28 mouse cellular contexts compared by ENCODE assay signal in the genomic region with DNA sequence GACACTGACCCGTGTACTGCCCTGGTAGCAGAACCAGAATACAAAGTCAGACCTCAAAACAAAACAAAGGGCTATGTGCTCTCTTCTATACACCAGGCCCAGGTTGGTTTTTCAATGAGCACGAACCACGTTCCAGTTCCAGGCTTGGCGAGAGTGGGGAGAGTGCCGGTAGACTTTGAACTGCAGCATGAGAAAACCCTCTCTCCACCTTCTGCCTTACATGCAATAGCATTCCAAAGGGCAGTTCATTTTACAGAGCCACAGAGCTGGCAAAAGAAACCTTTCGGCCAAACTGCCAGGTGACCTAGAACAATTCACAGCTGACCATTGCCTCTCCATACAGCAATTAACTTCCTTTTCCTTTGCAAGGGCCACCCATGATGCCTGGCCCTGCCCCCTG.
DNase-seq lines count a peak whose midpoint lies in the region; ATAC-seq and TF ChIP-seq lines count a peak whose summit lies in the region.
"Had no signal": no experiment of that assay in that cellular context is flagged by ENCODE, and none has a peak within 500 bp of the region (broad histone marks: within the 10 kb centered on the region; RNA-seq: fewer than 3 reads in every experiment).

No protein-coding gene starts in this region.

- no peak overlapping the region for H3K9ac ChIP-seq in embryonic facial prominence, embryonic 12.5 days
- H3K9ac ChIP-seq in kidney, embryonic 16.5 days (replicated peaks; ENCODE audit: low read length): no peak overlapping the region
- H3K9ac ChIP-seq in liver, adult 2 months (ENCODE audit: low read depth, low read length): no peak overlapping the region
- no peak overlapping the region for H3K9ac ChIP-seq in liver, embryonic 11.5 days (ENCODE audit: low read depth, low read length)
- H3K9ac ChIP-seq: heart, embryonic 12.5 days; midbrain, embryonic 12.5 days; neural tube, embryonic 13.5 days had no signal

- H3K36me3 ChIP-seq in embryonic facial prominence, embryonic 12.5 days: no peaks in the 10 kb centered on the region
- H3K36me3 ChIP-seq in embryonic facial prominence, embryonic 10.5 days (replicated peaks): no peaks in the 10 kb centered on the region
- no peaks in the 10 kb centered on the region for H3K36me3 ChIP-seq in kidney, embryonic 16.5 days (ENCODE audit: insufficient read depth, low read length)
- H3K36me3 ChIP-seq in liver, adult 2 months (ENCODE audit: control insufficient read depth, insufficient read depth, low read length): no peaks in the 10 kb centered on the region
- H3K36me3 ChIP-seq in liver, embryonic 11.5 days (ENCODE audit: control insufficient read depth, insufficient read depth, low read length): no peaks in the 10 kb centered on the region
- H3K36me3 ChIP-seq: heart, embryonic 12.5 days; midbrain, embryonic 12.5 days; neural tube, embryonic 13.5 days had no signal

- H3K4me1 ChIP-seq in embryonic facial prominence, embryonic 12.5 days: peaks cover 12% of the 10 kb centered on the region; the same call in 1 of the 2 replicates
- peaks cover 16% of the 10 kb centered on the region for H3K4me1 ChIP-seq in embryonic facial prominence, embryonic 10.5 days
- H3K4me1 ChIP-seq in kidney, embryonic 16.5 days (ENCODE audit: insufficient read depth, low read length): peaks cover 10% of the 10 kb centered on the region; the same call in 1 of the 2 replicates
- H3K4me1 ChIP-seq in liver, adult 2 months (ENCODE audit: control insufficient read depth, insufficient read depth, low read length): no peaks in the 10 kb centered on the region
- H3K4me1 ChIP-seq in liver, embryonic 11.5 days (replicated peaks; ENCODE audit: control insufficient read depth, insufficient read depth, low read length): no peaks in the 10 kb centered on the region

- H3K9me3 ChIP-seq in embryonic facial prominence, embryonic 12.5 days: peaks cover 4% of the 10 kb centered on the region; the same call in 1 of the 2 replicates
- peaks cover 1% of the 10 kb centered on the region; the same call in 1 of the 2 replicates for H3K9me3 ChIP-seq in embryonic facial prominence, embryonic 10.5 days
- peaks cover 6% of the 10 kb centered on the region for H3K9me3 ChIP-seq in kidney, embryonic 16.5 days (ENCODE audit: low read length)
- H3K9me3 ChIP-seq in liver, embryonic 11.5 days (ENCODE audit: control insufficient read depth, low read length): peaks cover 1% of the 10 kb centered on the region; the same call in 1 of the 2 replicates
- H3K9me3 ChIP-seq: heart, embryonic 12.5 days; neural tube, embryonic 13.5 days had no signal

- TF ChIP-seq POLR2A in liver, adult 2 months (IDR thresholded peaks at IDR 0.05; ENCODE audit: extremely low read depth, insufficient read depth, low read length): no peak

- 80% methylated on average over 6 of the region's 6 CpGs for WGBS in embryonic facial prominence, embryonic 12.5 days
- WGBS in embryonic facial prominence, embryonic 10.5 days: 82% methylated on average over 6 of the region's 6 CpGs
- 91% methylated on average over 6 of the region's 6 CpGs for WGBS in kidney, embryonic 16.5 days
- 71% methylated on average over 6 of the region's 6 CpGs for WGBS in liver, adult 2 months
- 91% methylated on average over 6 of the region's 6 CpGs for WGBS in liver, embryonic 11.5 days

- H3K4me3 ChIP-seq in embryonic facial prominence, embryonic 12.5 days: no peak overlapping the region
- H3K4me3 ChIP-seq in embryonic facial prominence, embryonic 10.5 days: no peak overlapping the region
- H3K4me3 ChIP-seq in kidney, embryonic 16.5 days (ENCODE audit: low read length): no peak overlapping the region
- no peak overlapping the region for H3K4me3 ChIP-seq in liver, adult 2 months (ENCODE audit: insufficient read depth, low read depth, low read length)
- H3K4me3 ChIP-seq in liver, embryonic 11.5 days (ENCODE audit: low read depth, low read length): no peak overlapping the region
- H3K4me3 ChIP-seq: erythroblast, embryonic 14.5 days; heart, adult 2 months; heart, embryonic 12.5 days; layer of hippocampus, adult 2 months; midbrain, embryonic 12.5 days; neural tube, embryonic 13.5 days had no signal

- no peaks in the 10 kb centered on the region for H3K79me2 ChIP-seq in liver, adult 2 months (ENCODE audit: control insufficient read depth, insufficient read depth, low read length)

- TF ChIP-seq CTCF in liver, adult 2 months (IDR thresholded peaks at IDR 0.05; ENCODE audit: low read depth, low read length): no peak

- H3K27me3 ChIP-seq in embryonic facial prominence, embryonic 12.5 days: no peaks in the 10 kb centered on the region
- no peaks in the 10 kb centered on the region for H3K27me3 ChIP-seq in embryonic facial prominence, embryonic 10.5 days (replicated peaks; ENCODE audit: low read depth, poor library complexity, severe bottlenecking)
- no peaks in the 10 kb centered on the region for H3K27me3 ChIP-seq in kidney, embryonic 16.5 days (ENCODE audit: insufficient read depth, low read length)
- H3K27me3 ChIP-seq in liver, adult 2 months (ENCODE audit: control insufficient read depth, insufficient read depth, low read length): no peaks in the 10 kb centered on the region
- H3K27me3 ChIP-seq in liver, embryonic 11.5 days (replicated peaks; ENCODE audit: control insufficient read depth, insufficient read depth, low read length): no peaks in the 10 kb centered on the region
- H3K27me3 ChIP-seq: CH12.LX; heart, embryonic 12.5 days; midbrain, embryonic 12.5 days; neural tube, embryonic 13.5 days had no signal

- ATAC-seq in embryonic facial prominence, embryonic 12.5 days (ENCODE audit: insufficient number of reproducible peaks, insufficient read depth, low FRiP score, low TSS enrichment): no peak
- no peak for ATAC-seq in kidney, embryonic 16.5 days (ENCODE audit: low FRiP score, low TSS enrichment)
- no peak for ATAC-seq in liver, embryonic 11.5 days (replicated peaks; ENCODE audit: low FRiP score)
- ATAC-seq: activated CD4-positive, CD25-positive, alpha-beta regulatory T cell, adult 4 months; forebrain, embryonic 16.5 days; hindbrain, embryonic 16.5 days had no signal

- no peak overlapping the region for H3K4me2 ChIP-seq in embryonic facial prominence, embryonic 12.5 days (replicated peaks)
- no peak overlapping the region for H3K4me2 ChIP-seq in kidney, embryonic 16.5 days (replicated peaks; ENCODE audit: low read depth, low read length)
- no peak overlapping the region for H3K4me2 ChIP-seq in liver, embryonic 11.5 days
- H3K4me2 ChIP-seq: heart, embryonic 12.5 days; midbrain, embryonic 12.5 days; neural tube, embryonic 13.5 days had no signal

- peak overlapping the region; percentile 17; the same call in 1 of the 2 replicates for H3K27ac ChIP-seq in embryonic facial prominence, embryonic 12.5 days
- H3K27ac ChIP-seq in embryonic facial prominence, embryonic 10.5 days (replicated peaks): no peak overlapping the region
- H3K27ac ChIP-seq in kidney, embryonic 16.5 days (ENCODE audit: low read length): no peak overlapping the region
- no peak overlapping the region for H3K27ac ChIP-seq in liver, adult 2 months (replicated peaks; ENCODE audit: insufficient read depth, low read depth, low read length)
- no peak overlapping the region for H3K27ac ChIP-seq in liver, embryonic 11.5 days (ENCODE audit: low read depth, low read length)
- H3K27ac ChIP-seq: layer of hippocampus, adult 2 months; midbrain, embryonic 12.5 days; neural tube, embryonic 13.5 days had no signal

- DNase-seq in embryonic facial prominence, embryonic 10.5 days (ENCODE audit: low spot score): no peak
- peak; percentile 53 for DNase-seq in kidney, adult 18-20 months
- peak; percentile 85 for DNase-seq in liver, adult 2 months (ENCODE audit: extremely low read depth, low read depth, low spot score)
- no peak for DNase-seq in liver, embryonic 11.5 days (ENCODE audit: low spot score)
- DNase-seq in kidney, postnatal 36 days: peak; percentile 63 to 70
- no peak for DNase-seq in lung, adult 18-20 months
- DNase-seq: adrenal gland, adult 8-10 months; cerebellum, adult 2 months; cerebellum, postnatal 25 days; gastrocnemius, adult 2 months; gastrocnemius, postnatal 36 days; heart, adult 2 months; left cerebral cortex, postnatal 4 days; liver; lung, postnatal 36 days; right cerebral cortex, postnatal 4 days; thymus, postnatal 14 days had no signal

Comparison
In these comparisons a context has a peak if more than half of its experiments do, and no peak if none do; other contexts are left out.
1. DNase-seq: peak in kidney, adult 18-20 months (single experiment), liver, adult 2 months (single experiment) and kidney, postnatal 36 days (2 of 2); none in embryonic facial prominence, embryonic 10.5 days (single experiment), liver, embryonic 11.5 days (single experiment) and lung, adult 18-20 months (0 of 2).